Mouse (Mus musculus) E14TG2a.4 (cell line): ENCODE data around the gene Dicer1.

Experiments
- H3K27me3 ChIP-seq: 2 replicates; pipeline ENCODE4 v1.6.1; 2014; ENCODE audit warnings: low read length, control low read depth; ENCODE audit not compliant: insufficient read depth
- H3K36me3 ChIP-seq: 2 replicates; pipeline ENCODE4 v1.6.1; 2014; ENCODE audit warnings: low read length, control low read depth; ENCODE audit not compliant: insufficient read depth
- H3K4me1 ChIP-seq: replicated peaks from 2 replicates; pipeline ENCODE4 v1.6.1; 2014; ENCODE audit warnings: low read depth, low read length, control low read depth
- H3K4me3 ChIP-seq: replicated peaks from 2 replicates; pipeline ENCODE4 v1.5.1; 2014; ENCODE audit warnings: mild to moderate bottlenecking, low read length
- H3K9me3 ChIP-seq: 2 replicates; pipeline ENCODE4 v1.6.1; 2014; ENCODE audit warnings: low read length, control low read depth
- CTCF ChIP-seq: conservative IDR thresholded peaks from 2 replicates; pipeline ENCODE4 v1.5.1; 2014; ENCODE audit warnings: low read length
- NANOG ChIP-seq: IDR thresholded peaks from 2 replicates; pipeline ENCODE4 v1.6.1; 2014; ENCODE audit warnings: borderline replicate concordance, low read length, mixed read lengths
- POU5F1 ChIP-seq: IDR thresholded peaks from 2 replicates; pipeline ENCODE4 v1.6.1; 2014; ENCODE audit warnings: low read length, borderline replicate concordance

Dicer1 gene

DNA sequence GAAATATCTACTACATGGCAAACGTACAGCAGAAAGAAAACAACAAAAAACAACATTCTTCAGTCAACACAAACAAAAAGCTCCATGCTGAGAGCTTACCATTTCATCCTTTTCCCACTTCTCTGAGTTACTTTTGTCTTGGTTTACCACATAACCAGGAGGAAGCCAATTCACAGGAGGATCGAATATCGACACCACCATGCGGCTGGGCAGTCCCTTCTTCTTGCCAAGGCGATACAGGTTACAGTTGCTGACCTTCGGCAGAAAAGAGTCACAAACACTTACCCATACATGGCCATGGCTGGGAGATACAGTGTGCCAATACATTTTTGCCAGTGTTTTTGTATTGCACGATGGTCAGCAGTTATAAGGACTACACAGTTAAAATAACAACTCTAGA is 51.5 kb downstream of the Dicer1 start:
- peaks cover 18% of the 10 kb centered on the region for H3K4me1 ChIP-seq
- no peaks in the 10 kb centered on the region for H3K9me3 ChIP-seq
- peaks cover 86% of the 10 kb centered on the region for H3K36me3 ChIP-seq
- H3K27me3 ChIP-seq = no peaks in the 10 kb centered on the region
- TF ChIP-seq CTCF (no peak), NANOG (no peak), POU5F1 (no peak)
- H3K4me3 ChIP-seq = no peak overlapping the region

- H3K9me3 ChIP-seq = no peaks in the 10 kb centered on the region
- H3K4me1 ChIP-seq = peaks cover 18% of the 10 kb centered on the region
- TF ChIP-seq CTCF = peak; percentile 36
- no peak for TF ChIP-seq NANOG
- H3K4me3 ChIP-seq = no peak overlapping the region
- no peaks in the 10 kb centered on the region for H3K27me3 ChIP-seq
- H3K36me3 ChIP-seq = peaks cover 88% of the 10 kb centered on the region
Observed at GRCm38 (mm10) chr12:104699753-104700152, 52.0 kb downstream of the Dicer1 start.

DNA sequence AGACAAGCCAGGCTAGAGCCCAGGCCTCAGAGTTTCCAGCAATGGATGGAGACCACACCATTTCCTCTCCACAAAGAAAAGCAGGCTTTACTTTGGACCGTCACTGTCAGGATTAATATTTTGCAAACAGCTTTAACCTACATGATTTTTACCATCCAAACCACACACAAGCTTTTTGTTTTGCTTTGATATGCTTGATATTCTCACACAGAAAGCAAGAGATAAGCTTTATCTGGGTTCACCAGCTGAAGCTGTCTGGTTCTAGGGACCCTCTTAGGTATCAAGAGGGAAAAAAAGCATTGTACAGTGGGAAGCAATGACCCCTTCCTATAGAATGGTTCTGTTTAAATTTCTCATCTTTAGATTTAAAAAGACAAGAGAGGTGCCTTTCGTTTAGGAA is 56.2 kb downstream of the Dicer1 start:
- Histone ChIP-seq H3K9me3 (no peaks in the 10 kb centered on the region), H3K36me3 (peaks cover 84% of the 10 kb centered on the region), H3K4me1 (peaks cover 47% of the 10 kb centered on the region), H3K27me3 (no peaks in the 10 kb centered on the region), H3K4me3 (no peak overlapping the region)
- TF ChIP-seq NANOG (no peak), POU5F1 (no peak), CTCF (no peak)

DNA sequence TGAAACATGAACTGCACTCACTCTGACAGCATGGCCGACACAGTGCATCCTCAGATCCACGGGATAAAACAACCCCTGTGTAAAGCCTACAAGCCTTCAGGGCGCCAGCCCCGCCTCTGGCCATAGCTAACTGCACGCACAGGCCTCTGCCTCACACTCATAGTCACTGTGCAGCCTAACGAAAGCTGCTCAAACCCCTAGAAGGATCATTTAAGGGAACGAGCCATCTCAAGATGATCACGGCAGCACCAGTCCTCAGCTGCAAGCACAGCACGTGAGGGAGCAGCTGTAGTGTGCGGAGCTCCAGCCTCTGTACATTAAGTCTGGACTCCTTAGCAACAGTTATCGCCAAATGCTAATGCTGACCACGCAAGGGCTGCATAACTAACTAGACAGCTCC is 58.9 kb downstream of the Dicer1 start:
- H3K9me3 ChIP-seq = no peaks in the 10 kb centered on the region
- peaks cover 47% of the 10 kb centered on the region for H3K4me1 ChIP-seq
- H3K4me3 ChIP-seq = no peak overlapping the region
- H3K36me3 ChIP-seq = peaks cover 84% of the 10 kb centered on the region
- TF ChIP-seq NANOG = no peak
- no peak for TF ChIP-seq POU5F1
- no peak for TF ChIP-seq CTCF
- H3K27me3 ChIP-seq = no peaks in the 10 kb centered on the region

DNA sequence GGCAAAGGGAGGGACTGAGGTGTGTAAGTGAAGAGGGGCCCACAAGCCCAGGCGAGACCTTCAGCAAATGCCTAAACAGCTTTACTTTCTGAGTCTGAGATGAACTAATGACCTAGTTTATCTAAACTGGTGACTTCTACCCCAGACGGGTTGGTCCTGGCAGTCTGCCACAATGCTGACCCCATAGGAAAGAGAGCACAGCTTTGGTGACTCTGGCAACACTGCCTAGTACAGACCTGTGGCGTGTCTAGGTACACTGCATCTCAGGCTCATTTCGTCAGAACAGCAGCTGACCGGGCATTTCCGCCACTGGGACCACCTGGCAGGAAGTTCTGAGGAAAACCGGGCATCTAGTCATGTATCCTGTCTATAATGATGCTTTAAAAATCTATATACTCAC is 61.3 kb downstream of the Dicer1 start:
- no peak for TF ChIP-seq NANOG
- no peak for TF ChIP-seq CTCF
- TF ChIP-seq POU5F1 = no peak
- Histone ChIP-seq H3K36me3 (peaks cover 72% of the 10 kb centered on the region), H3K9me3 (no peaks in the 10 kb centered on the region), H3K27me3 (no peaks in the 10 kb centered on the region), H3K4me1 (peaks cover 34% of the 10 kb centered on the region), H3K4me3 (no peak overlapping the region)

- Histone ChIP-seq H3K4me3 (no peak overlapping the region), H3K4me1 (peaks cover 40% of the 10 kb centered on the region), H3K27me3 (no peaks in the 10 kb centered on the region), H3K36me3 (peaks cover 57% of the 10 kb centered on the region), H3K9me3 (no peaks in the 10 kb centered on the region)
- no peak for TF ChIP-seq CTCF
- TF ChIP-seq POU5F1 = no peak
- TF ChIP-seq NANOG = no peak
Observed at GRCm38 (mm10) chr12:104688870-104689269, 62.9 kb downstream of the Dicer1 start.

GRCm38 (mm10) chr12:104684411-104684931 is 67.3 kb downstream of the Dicer1 start:
- peaks cover 19% of the 10 kb centered on the region for H3K9me3 ChIP-seq
- peaks cover 7% of the 10 kb centered on the region for H3K4me1 ChIP-seq
- no peaks in the 10 kb centered on the region for H3K27me3 ChIP-seq
- TF ChIP-seq NANOG = no peak
- TF ChIP-seq CTCF = no peak
- no peak for TF ChIP-seq POU5F1
- H3K4me3 ChIP-seq = no peak overlapping the region
- H3K36me3 ChIP-seq = peaks cover 17% of the 10 kb centered on the region

GRCm38 (mm10) chr12:104679819-104680132 is 72.0 kb downstream of the Dicer1 start:
- Histone ChIP-seq H3K36me3 (no peaks in the 10 kb centered on the region), H3K9me3 (peaks cover 19% of the 10 kb centered on the region), H3K4me3 (no peak overlapping the region), H3K27me3 (no peaks in the 10 kb centered on the region), H3K4me1 (peaks cover 37% of the 10 kb centered on the region)
- no peak for TF ChIP-seq CTCF

GRCm38 (mm10) chr12:104679121-104679818 is 72.5 kb downstream of the Dicer1 start:
- no peak overlapping the region for H3K4me3 ChIP-seq
- TF ChIP-seq NANOG (no peak), POU5F1 (no peak), CTCF (no peak)
- no peaks in the 10 kb centered on the region for H3K36me3 ChIP-seq
- peaks cover 19% of the 10 kb centered on the region for H3K9me3 ChIP-seq
- no peaks in the 10 kb centered on the region for H3K27me3 ChIP-seq
- H3K4me1 ChIP-seq = peaks cover 35% of the 10 kb centered on the region
